Mouse (Mus musculus): ENCODE data around the gene Perp. TPM values are rescaled to one million over a fixed set of nuclear protein-coding genes. Genes with fewer than 3 reads are reported as not detected.
A peak's percentile ranks its signal among the peaks of the same experiment; 100 is the strongest.

The Perp gene
- 100 to 1,000 TPM in 1 of 2 experiments, 10 to 100 TPM in 1; 97.1 to 115 TPM for total RNA-seq (2021)
- long read RNA-seq, experiment 1, transcript Perp-201 (3 exons, 1,952 nt) = major isoform, 139 of 148 reads
- long read RNA-seq, experiment 1, partial matches to known transcripts = 9 of 148 reads
- long read RNA-seq, experiment 1, other reads (novel, unspliced or antisense) = 0 of 148 reads
- long read RNA-seq, experiment 2, transcript Perp-201 (3 exons, 1,952 nt) = major isoform, 68 of 76 reads
- long read RNA-seq, experiment 2, partial matches to known transcripts = 8 of 76 reads
- long read RNA-seq, experiment 2, other reads (novel, unspliced or antisense) = 0 of 76 reads

DNA sequence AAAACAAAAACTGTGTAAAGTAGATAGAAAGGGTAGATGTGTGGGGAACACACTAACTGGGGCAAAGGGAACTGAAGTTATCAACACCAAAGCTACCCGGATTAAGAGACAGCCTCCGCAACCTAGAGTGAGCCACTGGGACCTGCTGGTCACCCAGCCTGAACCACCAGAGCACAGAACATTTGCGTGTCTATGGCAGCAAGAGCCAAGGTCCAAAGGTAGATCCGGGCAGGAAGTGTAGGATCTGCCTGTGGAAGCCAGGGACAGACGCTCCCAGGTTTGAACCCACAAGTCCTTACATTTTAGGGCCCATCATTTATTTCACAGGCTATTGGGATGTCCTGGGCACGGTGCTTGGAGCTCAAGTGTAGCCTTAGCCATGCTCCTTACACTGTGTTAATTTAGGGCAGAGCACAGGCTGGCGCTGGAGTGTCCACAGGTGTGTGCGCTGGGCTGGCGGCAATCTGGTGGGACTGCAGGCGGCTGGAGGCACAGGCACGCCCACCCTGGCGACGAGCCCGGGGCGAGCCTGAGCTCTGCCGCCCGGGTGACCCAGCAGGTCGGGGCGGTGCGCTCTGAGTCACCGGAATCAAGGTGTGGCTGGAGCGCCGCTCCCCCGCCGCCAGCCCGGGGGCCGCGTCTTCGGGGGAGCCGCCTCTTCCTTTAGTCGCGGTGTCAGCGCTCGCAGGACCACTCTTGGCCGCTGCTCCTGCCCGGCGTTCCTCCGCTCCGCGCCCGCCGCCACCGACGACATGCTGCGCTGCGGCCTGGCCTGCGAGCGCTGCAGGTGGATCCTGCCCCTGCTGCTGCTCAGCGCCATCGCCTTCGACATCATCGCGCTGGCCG, at the start of gene Perp:
Perp (plus strand) TSS at position 580 of the 846 bp plus-strand sequence.
- DNase-seq = peak; percentile 52 to 58

DNA sequence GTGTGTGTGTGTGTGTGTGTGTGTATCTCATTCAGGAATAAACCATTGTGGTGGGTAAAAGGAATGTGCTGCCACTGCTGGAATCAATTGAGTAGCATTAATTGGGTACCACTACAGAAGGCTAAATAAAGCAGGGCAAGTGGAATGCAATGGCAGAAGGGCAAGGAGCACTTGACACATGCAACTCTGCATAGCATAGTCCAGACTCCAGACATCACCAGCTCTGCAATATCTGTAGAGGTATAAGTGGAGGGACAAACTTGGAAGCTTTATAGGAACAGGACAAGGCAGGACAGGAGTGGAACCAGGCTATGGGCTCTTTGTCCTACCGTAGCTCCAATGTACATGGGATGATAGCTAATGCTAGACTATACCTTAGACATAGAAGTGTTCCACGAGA, 33.1 kb upstream of the Perp start:
- peak in 1 of 2 experiments; percentile 18 for DNase-seq

DNA sequence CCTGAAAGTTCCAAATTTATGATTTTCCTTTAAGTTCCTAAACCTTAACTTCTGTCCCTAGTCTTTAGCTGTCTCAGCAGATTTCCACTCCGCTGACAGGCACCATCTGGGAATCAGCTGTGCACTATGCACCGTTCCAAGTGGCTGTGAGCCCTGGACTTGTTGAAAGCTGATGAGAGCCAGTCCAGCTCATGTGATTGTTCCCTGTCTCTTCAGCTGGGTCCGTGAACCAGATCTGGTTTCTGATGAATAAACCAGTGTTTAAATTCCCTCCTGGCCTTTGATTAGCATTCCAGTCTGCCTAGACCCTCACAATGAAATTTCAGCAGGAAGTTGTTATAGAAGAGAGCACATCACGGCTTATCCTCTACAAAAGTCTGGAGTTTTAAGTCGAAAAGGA, 28.3 kb upstream of the Perp start:
- DNase-seq = peak; percentile 75

DNA sequence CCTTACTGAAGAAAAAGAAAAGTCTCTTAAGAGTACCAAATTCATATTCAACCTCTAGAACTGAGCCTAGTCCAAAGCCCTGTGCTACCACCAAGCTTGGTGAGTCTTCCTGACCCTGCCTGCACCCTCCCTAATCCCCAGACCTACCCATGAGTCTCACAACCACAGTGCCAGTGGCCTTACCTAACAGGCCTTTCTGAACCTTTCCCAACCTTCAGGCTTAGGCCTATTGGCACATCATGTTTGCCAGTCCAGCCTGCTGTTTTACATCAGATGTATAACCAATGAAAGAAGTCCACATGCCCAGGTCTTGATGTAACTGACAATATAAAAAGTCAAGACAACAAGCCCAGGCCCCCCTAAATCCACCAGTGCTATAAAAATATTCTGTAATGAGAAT, 19.7 kb upstream of the Perp start:
- no peak for DNase-seq

DNA sequence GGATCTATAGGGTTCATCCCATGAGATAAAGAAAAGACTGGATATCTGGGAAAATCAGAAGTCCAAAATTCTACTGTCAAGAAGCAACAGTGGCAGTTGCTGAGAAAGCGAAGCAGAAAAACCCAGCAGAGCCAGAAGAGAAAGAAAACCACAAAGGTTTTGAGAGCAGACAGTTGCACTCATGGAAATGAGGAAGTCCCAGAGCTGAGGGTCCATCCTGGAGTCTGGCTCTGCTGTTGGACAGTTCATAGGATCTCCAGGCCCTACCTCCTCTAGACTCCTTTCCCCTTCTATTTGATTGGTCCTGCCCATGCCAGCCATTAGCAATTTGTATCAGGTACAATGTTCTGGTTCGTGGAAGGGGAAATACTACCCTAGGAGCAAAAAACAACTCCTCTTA, 18.7 kb upstream of the Perp start:
- DNase-seq = no peak

DNA sequence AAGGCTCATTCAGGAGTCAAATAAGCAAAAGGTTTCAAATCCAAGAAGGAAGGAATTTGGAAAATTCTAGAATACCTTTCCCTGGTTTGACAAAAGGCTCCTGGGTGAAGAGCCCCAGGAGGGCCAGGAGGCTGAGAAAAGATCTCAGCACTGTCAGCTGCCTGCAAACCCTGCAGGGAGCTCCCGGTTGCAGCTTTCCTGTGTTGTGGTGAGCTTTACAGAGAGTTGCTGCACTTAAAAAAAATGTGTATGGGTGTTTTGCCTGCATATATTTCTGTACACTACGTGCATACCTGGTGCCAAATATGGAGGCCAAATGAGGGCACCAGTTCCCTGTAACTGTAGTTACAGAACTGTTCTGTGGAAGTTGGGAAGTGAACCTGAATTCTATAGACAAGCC, 16.9 kb upstream of the Perp start:
- no peak for DNase-seq

DNA sequence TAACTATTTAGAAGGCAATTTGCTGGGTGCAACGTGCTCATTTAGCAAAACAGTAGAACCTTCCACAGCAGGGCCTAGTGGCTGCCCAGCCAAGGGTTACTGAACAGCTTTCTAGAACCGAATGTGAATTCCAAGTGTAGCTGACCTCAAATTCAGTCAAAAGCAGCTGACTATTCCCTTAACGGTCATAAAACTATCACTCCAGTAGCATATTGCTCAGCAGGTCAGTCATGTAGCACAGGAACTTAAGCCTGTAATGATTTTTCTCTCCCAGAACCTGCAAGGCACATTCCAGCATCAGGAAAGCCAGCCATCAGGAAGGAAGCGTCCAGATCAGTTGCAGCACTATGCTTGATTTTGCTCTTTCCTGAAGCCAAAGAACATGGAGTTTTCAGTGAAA, 14.5 kb upstream of the Perp start:
- no peak for DNase-seq

DNA sequence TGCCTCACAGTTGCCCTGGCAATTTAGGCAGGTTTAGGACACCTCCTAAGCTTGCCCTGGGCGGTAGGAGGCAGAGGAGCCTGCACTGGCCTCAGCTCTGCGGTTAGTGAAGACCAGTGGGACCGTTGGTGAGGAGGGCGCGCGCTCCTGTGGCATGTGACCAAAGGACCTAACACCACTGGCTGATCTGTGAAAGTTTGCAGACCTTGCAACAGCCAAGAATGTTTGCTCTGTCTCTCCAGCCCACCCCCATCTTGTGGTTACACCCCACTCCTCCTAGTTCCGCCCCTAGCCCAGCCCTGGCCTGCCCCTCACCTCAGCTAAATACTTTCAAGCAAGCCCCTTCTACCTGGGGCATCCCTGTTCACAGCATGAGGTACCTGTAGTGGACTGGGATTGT, 13.0 kb upstream of the Perp start:
- DNase-seq = no peak

- DNase-seq = no peak
Measured at GRCm38 (mm10) chr10:18834389-18834788, 10.4 kb upstream of the Perp start.

- DNase-seq = peak in 1 of 2 experiments; percentile 64
Measured at GRCm38 (mm10) chr10:18835684-18836479, 8.9 kb upstream of the Perp start.

- DNase-seq = no peak
Measured at GRCm38 (mm10) chr10:18839530-18839929, 5.3 kb upstream of the Perp start.

- no peak for DNase-seq
Measured at GRCm38 (mm10) chr10:18840736-18841135, 4.1 kb upstream of the Perp start.

DNA sequence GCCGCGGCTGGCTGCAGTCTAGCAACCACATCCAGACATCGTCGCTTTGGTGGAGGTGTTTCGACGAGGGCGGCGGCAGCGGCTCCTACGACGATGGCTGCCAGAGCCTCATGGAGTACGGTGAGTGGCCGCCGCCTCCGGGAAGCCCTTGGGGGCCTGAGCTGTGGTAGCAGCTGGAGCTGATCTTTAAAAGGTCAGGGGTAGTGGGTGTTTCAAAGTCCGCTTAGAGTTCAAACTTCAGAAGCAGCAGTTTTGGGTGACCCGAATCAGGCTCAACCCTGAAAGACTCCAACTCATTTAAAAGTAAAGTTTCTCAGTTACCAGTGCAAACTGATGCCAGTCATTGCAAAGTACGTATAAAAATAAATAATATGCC, 455 bp downstream of the Perp start:
- peak in 1 of 2 experiments; percentile 25 for DNase-seq

DNA sequence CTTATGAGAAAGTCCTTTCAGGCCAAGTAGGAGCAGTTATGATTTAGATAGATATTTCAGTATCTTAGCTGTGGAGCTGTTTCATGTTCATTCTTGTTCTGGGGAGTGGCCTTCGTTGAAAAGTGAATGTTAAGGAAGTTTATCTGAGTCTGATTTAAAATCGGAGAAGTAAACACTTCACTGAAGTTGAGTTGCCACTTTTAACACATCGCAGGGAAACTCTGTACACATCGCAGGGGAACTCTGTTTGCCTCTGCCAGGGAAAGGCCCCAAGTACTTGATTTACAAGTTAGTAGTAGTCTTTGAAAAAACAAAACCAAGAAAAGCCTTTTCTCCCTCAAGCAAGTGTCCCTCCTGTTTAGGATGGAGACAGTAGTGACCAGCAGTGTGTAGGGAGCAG, 891 bp downstream of the Perp start:
- DNase-seq = peak in 1 of 2 experiments; percentile 22

GRCm38 (mm10) chr10:18846474-18847264, 1.8 kb downstream of the Perp start:
- peak in 1 of 2 experiments; percentile 24 for DNase-seq

GRCm38 (mm10) chr10:18850177-18850576, 5.4 kb downstream of the Perp start:
- DNase-seq = no peak

- DNase-seq = no peak
Measured at GRCm38 (mm10) chr10:18853417-18853816, 8.6 kb downstream of the Perp start.

DNA sequence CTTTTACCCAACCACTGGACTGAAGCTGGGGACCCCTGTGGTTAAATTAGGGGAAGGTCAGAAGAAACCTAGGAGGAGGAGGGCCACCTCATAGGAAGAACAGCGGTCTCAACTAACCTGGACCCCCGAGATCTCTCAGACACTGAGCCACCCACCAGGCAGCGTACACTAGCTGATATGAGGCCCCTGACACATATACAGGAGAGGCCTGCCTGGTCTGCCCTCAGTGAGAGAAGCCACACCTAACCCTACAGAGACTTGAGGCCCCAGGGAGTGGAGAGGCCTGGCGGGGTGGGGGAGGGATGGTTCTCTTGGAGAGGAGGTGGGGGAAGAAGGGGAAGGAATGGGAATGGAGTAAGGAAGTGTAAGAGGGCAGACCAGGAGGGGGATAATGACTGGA, 12.4 kb downstream of the Perp start:
- DNase-seq = no peak

DNA sequence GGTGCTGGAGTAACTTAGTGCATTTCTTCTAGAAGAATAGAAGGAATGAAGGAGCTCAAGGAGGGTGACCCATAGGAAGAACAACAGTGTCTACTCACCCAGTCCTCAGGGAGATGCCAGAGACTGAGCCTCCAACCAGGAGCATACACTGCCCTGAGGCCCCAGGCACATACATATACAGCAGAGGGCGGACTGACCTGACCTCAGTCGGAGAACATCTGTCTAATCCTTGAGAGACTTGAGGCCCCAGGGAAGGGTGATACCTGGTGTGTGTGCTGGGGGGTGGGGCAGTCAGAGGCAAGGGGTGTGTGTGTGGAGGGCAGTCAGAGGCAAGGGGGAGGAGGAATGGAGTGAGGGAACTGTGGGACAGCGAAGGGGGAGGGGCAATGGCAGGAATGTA, 14.8 kb downstream of the Perp start:
- DNase-seq = no peak

DNA sequence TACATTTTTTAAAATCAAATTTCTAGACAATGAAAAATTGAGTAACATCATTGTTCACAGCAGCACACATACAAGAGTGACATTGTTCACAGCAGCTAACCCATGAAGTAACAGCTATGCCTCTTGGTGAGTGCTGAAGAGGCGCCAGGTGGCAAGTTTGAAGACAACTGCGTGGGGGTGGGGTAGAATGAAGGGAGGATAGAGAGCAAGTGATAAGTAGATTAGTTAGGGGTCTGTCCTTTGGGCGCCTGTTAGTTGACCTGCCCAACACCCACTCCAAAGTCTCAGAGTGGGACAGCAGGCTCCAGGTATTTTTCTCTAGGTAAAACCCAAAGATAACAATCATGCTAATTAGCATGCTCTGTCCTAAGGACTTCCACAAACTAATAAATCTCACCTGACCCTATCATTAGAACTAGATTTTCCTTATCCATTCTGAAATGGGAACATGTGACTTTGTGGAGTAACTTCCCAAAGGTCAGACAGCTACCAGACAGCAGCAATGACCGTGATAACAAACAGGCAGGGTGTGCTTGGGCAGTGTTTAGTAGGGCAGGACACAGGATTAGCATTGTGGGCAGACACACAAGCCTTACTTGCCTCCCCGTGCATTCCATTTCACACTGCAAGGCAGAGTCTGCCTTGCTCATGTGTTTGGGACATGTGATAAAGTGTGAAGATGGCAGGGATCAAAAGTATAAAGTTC, 15.5 kb downstream of the Perp start:
- no peak for DNase-seq

GRCm38 (mm10) chr10:18860831-18861230, 16.0 kb downstream of the Perp start:
- DNase-seq = no peak
